Mouse (Mus musculus) stomach, postnatal 0 days (tissue): ENCODE measurements at regions not wholly inside any gene's neighbourhood (a gene's known extent, or its start where the extent isn't known, plus 50 kb on each side); places are given as distances from the start of the nearest gene placed in this dataset.

Source experiments
- ATAC-seq: fragments of 200-750 bp; cut with Nextera tagmentation; 2 replicates; pipeline ENCODE4 v1.8.0; 2017; ENCODE audit not compliant: low FRiP score, low TSS enrichment
- DNase-seq: peaks from one replicate; pipeline ENCODE4 v3.0.0-alpha.2; 2016; ENCODE audit warnings: low spot score
- H3K27ac ChIP-seq: fragments of 300-500 bp; sonication (generic); replicated peaks from 2 replicates; pipeline ENCODE4 v1.5.1; 2014; ENCODE audit warnings: mild to moderate bottlenecking, control low read depth
- H3K27me3 ChIP-seq: fragments of 300-500 bp; sonication (generic); 2 replicates; pipeline ENCODE4 v1.6.1; 2014; ENCODE audit warnings: low read length; ENCODE audit not compliant: control insufficient read depth, insufficient read depth
- H3K36me3 ChIP-seq: fragments of 300-500 bp; sonication (generic); 2 replicates; pipeline ENCODE4 v1.6.1; 2014; ENCODE audit warnings: low read length, mixed read lengths; ENCODE audit not compliant: control insufficient read depth, insufficient read depth
- H3K4me1 ChIP-seq: fragments of 300-500 bp; sonication (generic); replicated peaks from 2 replicates; pipeline ENCODE4 v1.6.1; 2014; ENCODE audit warnings: antibody characterized with exemption; ENCODE audit not compliant: control insufficient read depth, insufficient read depth
- H3K4me2 ChIP-seq: fragments of 300-500 bp; sonication (generic); replicated peaks from 2 replicates; pipeline ENCODE4 v1.6.1; 2014; ENCODE audit warnings: low read depth, mild to moderate bottlenecking, control low read depth, moderate library complexity
- H3K4me3 ChIP-seq: fragments of 300-500 bp; sonication (generic); 2 replicates; pipeline ENCODE4 v1.5.1; 2014; ENCODE audit warnings: low read depth, low read length, control low read depth
- H3K9ac ChIP-seq: fragments of 300-500 bp; sonication (generic); 2 replicates; pipeline ENCODE4 v1.6.1; 2014; ENCODE audit warnings: mild to moderate bottlenecking, low read length, control low read depth, mixed read lengths
- H3K9me3 ChIP-seq: fragments of 300-500 bp; sonication (generic); 2 replicates; pipeline ENCODE4 v1.6.1; 2016; ENCODE audit warnings: low read length; ENCODE audit not compliant: control insufficient read depth
- CTCF ChIP-seq: IDR thresholded peaks from 2 replicates; pipeline ENCODE4 v1.5.1; 2016; ENCODE audit warnings: antibody characterized with exemption, low read depth, mild to moderate bottlenecking, moderate library complexity
- EP300 ChIP-seq: optimal IDR thresholded peaks from 2 replicates; pipeline ENCODE3; 2016; ENCODE audit warnings: antibody characterized with exemption
- WGBS: fragments of 180-500 bp; shearing (Covaris S2); extraction: QIAGEN DNeasy Blood & Tissue Kit; methylation state at CpG from one replicate; pipeline ENCODE4 v1.1.7; 2014; 5-methylcytosine and 5-hydroxymethylcytosine counted together

GRCm38 (mm10) chr3:131034774-131035173 lies 75.5 kb upstream of the Lef1 start:
- H3K9ac ChIP-seq = no peak overlapping the region
- no peaks in the 10 kb centered on the region for H3K9me3 ChIP-seq
- no peak overlapping the region for H3K4me2 ChIP-seq
- no peak overlapping the region for H3K4me3 ChIP-seq
- H3K4me1 ChIP-seq = no peaks in the 10 kb centered on the region
- ATAC-seq (no peak), DNase-seq (no peak)
- TF ChIP-seq EP300 (no peak), CTCF (no peak)
- no peak overlapping the region for H3K27ac ChIP-seq
- no peaks in the 10 kb centered on the region for H3K27me3 ChIP-seq
- 67% methylated on average over 5 of the region's 5 CpGs for WGBS
- H3K36me3 ChIP-seq = no peaks in the 10 kb centered on the region

DNA sequence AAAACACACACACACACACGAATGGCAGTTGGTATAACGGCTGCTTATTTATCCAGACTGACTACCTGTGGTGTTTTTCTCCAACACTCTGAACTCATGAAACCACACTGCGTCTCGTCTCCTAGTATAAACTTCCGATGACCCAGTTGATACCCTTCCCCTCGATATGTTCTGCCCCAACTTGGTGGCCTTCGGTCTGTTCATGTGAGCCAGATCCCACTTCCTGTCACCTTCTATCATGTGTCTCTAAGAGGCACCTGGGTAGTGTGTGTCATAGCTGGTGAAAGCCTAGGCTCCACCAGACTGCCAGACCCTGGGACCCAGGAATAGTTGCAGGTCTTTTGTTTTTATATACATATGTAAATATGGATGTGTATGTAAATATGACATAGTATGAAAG lies 83.9 kb upstream of the Lef1 start:
- DNase-seq = no peak
- no peak for TF ChIP-seq EP300
- TF ChIP-seq CTCF = no peak
- H3K4me3 ChIP-seq = no peak overlapping the region
- no peaks in the 10 kb centered on the region for H3K36me3 ChIP-seq
- H3K9ac ChIP-seq = no peak overlapping the region
- WGBS = 92% methylated on average over 7 of the region's 7 CpGs
- H3K4me2 ChIP-seq = no peak overlapping the region
- H3K27me3 ChIP-seq = no peaks in the 10 kb centered on the region
- ATAC-seq = no peak
- H3K9me3 ChIP-seq = no peaks in the 10 kb centered on the region
- H3K4me1 ChIP-seq = no peaks in the 10 kb centered on the region
- no peak overlapping the region for H3K27ac ChIP-seq

- ATAC-seq = peak; percentile 40; the same call in 1 of the 2 replicates
- Histone ChIP-seq H3K9me3 (no peaks in the 10 kb centered on the region), H3K4me3 (peak overlapping the region; percentile 15), H3K27me3 (no peaks in the 10 kb centered on the region), H3K4me1 (0 out of 2 replicates have a peak, but pooled peaks cover 2% of the 10 kb centered on the region), H3K27ac (0 out of 2 replicates have a peak overlapping the region, but pooled peaks have one; percentile 30), H3K4me2 (peak overlapping the region; percentile 46), H3K36me3 (no peaks in the 10 kb centered on the region), H3K9ac (peak overlapping the region; percentile 31; the same call in 1 of the 2 replicates)
- 19% methylated on average over 23 of the region's 23 CpGs for WGBS
- DNase-seq = peak; percentile 54
- TF ChIP-seq CTCF (no peak), EP300 (no peak)
Measured at GRCm38 (mm10) chr3:131019163-131019956, 90.9 kb upstream of the Lef1 start.

DNA sequence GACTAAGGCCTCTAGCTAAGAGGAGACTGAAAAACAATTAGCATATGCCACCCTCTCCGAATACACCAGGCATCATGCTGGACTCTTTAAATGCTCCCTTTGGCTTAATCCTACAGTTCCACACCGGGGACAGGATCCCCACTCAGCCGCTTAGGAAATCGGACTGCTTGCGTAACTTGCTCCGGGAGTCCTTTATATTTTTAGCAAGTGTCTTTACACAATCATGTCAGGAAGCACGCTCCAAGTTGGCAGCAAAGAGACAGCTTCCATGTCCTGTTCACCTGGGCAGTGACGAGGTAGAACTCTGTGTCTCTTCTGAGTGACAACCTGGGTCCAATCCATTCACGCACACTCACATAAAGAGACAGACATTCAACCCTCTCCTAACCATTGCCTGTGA lies 92.4 kb upstream of the Lef1 start:
- WGBS = 78% methylated on average over 9 of the region's 9 CpGs
- no peak for ATAC-seq

GRCm38 (mm10) chr3:131016104-131016503 lies 94.2 kb upstream of the Lef1 start:
- Histone ChIP-seq H3K27me3 (no peaks in the 10 kb centered on the region), H3K4me3 (no peak overlapping the region), H3K9ac (no peak overlapping the region), H3K4me1 (0 out of 2 replicates have a peak, but pooled peaks cover 2% of the 10 kb centered on the region), H3K36me3 (no peaks in the 10 kb centered on the region), H3K27ac (no peak overlapping the region), H3K4me2 (no peak overlapping the region), H3K9me3 (no peaks in the 10 kb centered on the region)
- WGBS = 71% methylated on average over 10 of the region's 10 CpGs
- ATAC-seq = no peak
- TF ChIP-seq EP300 (no peak), CTCF (no peak)
- no peak for DNase-seq

More for the DNA sequence above, 92.4 kb upstream of the Lef1 start:
- TF ChIP-seq EP300 (no peak), CTCF (no peak)
- no peaks in the 10 kb centered on the region for H3K9me3 ChIP-seq
- 0 out of 2 replicates have a peak, but pooled peaks cover 2% of the 10 kb centered on the region for H3K4me1 ChIP-seq
- H3K27me3 ChIP-seq = no peaks in the 10 kb centered on the region
- DNase-seq = no peak
- no peak overlapping the region for H3K27ac ChIP-seq
- H3K4me2 ChIP-seq = no peak overlapping the region
- H3K9ac ChIP-seq = no peak overlapping the region
- no peak overlapping the region for H3K4me3 ChIP-seq
- no peaks in the 10 kb centered on the region for H3K36me3 ChIP-seq

GRCm38 (mm10) chr3:131014092-131014716 lies 96.1 kb upstream of the Lef1 start:
- no peak overlapping the region for H3K9ac ChIP-seq
- no peaks in the 10 kb centered on the region for H3K9me3 ChIP-seq
- WGBS = 39% methylated on average over 12 of the region's 12 CpGs
- H3K27me3 ChIP-seq = no peaks in the 10 kb centered on the region
- DNase-seq (no peak), ATAC-seq (no peak)
- no peak overlapping the region for H3K27ac ChIP-seq
- no peak overlapping the region for H3K4me2 ChIP-seq
- TF ChIP-seq CTCF (no peak), EP300 (no peak)
- H3K4me1 ChIP-seq = 0 out of 2 replicates have a peak, but pooled peaks cover 1% of the 10 kb centered on the region
- no peak overlapping the region for H3K4me3 ChIP-seq
- no peaks in the 10 kb centered on the region for H3K36me3 ChIP-seq
